Mouse (Mus musculus) gastrocnemius, postnatal 25 days (tissue): Measurements from ENCODE around the gene Cd93. TPM values are rescaled to one million over a fixed set of nuclear protein-coding genes. Genes with fewer than 3 reads are reported as not detected.
A peak's percentile ranks its signal among the peaks of the same experiment; 100 is the strongest.

ENCODE experiments used
- DNase-seq: peaks from one replicate; pipeline ENCODE4 v3.0.0; 2022
- total RNA-seq, 2 experiments: library from RNA; stranded (reverse); gene quantifications; 1 replicate in 1 of 2; 2 replicates in 1 of 2; pipeline ENCODE4 v1.2.3; 2021

Gene Cd93
- total RNA-seq, 2 experiments from 2014 or later, result 19.4 to 23.0 TPM

DNA sequence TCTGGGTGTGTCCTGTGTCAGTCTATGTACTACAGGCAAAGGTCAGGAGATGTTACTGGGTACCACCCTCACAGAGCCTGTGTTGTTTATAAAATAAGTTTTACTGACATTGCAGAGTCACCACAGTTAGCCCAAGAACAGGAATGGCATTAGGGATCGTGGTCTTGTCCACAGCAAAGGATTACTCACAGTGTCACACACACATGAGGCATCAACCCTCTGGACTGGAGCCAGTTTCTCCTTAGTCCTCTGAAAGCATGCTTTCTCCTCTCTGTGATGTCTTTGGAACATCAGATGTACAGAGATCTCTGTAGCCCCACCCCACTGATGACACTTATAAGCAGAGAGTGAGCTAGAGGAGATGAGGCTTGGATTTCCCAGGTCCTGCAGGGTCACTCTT lies 41.1 kb downstream of the Cd93 start:
- DNase-seq, result no peak

DNA sequence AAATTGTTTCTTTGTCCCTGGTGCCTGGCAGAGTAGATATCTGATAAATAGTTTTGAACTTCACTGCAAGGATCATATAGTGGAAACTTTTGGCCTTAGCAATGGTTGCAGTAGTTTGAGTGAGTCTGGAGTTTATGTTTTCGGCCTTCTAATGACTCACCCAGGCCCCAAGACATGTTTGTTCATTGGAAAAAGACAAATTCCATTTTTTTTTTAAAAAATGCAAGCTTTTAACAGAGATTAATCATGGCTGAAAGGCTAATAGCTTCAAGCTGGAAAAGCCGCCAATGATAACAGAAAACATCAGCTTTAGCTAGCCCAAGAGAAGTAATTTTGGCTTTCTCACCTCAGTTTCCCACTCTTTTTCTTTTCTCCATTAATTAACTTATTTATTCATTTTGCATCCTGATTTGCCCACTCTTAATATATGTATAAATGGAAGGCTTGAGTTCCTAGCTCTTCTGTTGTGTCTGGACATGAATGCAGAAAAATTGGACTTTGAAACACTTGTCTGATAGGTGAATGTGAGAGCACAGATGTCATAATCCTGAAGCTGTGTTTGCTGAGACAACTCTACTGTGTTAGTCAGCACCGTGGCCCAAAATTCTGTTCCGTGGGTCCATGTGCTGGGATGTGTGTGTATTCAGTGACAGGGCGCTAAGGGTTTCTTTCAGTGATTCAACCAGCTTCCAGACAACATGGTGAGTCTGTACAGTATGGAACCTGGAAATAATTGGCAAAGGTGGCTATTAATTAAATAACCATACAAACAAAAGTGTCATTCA lies 44.3 kb downstream of the Cd93 start:
- no peak for DNase-seq

DNA sequence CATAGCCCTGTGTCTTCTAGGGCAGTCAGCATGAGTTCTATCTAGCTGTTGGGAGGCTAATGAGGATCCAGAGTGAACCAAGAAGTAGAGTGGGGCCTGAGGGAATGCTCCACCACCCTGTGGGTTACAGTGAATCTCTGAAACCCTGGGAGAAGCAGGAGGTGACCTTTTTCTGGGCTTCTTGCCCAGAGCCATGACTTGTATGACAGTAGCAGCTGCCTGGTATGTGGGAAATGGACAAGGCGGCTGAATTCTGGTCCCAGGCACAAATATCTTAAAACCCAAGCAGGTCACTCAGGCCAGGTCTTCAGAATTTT lies 45.6 kb downstream of the Cd93 start:
- no peak for DNase-seq

DNA sequence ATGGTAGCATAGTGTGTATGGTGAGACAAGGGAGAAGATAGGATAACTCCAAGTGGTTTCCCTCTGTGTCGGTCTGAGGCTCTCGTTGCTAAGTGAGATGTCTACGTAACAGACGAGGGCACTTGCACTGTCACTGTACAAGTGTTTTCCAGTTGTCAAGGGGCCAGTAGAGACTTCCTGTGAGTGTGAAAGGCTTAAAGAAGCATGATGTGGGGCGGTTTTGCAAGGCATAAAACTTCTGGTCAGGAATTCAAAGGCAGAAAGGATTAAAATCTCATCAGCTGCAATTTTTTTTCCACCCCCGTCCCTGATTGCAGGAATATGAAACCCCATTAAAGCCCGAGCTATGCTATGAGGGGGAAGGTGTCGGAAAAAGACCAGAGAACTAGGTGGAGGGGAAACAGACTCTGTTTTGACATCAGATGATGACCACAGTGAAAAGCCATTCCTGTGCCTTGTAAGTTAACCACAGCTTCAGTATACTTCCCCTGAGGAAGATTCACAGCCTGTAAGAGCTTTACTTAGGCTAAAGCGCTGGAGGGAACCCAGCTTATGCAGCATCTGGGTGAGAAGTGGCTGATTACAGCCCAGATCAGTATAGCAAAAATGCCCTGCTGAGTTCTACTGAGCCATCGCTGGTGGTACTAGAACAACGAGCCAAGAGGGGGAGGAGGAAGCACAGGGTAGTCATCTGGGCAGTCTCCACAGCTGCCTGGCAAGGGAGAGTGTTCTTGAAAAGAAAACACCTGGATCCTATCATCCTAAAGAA lies 46.2 kb downstream of the Cd93 start:
- no peak for DNase-seq

DNA sequence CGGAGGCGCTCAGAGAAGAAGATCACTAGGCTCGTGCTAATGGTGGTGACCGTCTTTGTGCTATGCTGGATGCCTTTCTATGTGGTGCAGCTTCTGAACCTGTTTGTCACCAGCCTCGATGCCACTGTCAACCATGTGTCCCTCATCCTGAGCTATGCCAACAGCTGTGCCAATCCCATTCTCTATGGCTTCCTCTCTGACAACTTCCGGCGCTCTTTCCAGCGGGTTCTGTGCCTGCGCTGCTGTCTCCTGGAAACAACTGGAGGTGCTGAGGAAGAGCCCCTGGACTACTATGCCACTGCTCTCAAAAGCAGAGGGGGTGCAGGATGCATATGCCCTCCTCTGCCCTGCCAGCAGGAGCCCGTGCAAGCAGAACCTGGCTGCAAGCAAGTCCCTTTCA lies 47.2 kb downstream of the Cd93 start:
- DNase-seq, result no peak

DNA sequence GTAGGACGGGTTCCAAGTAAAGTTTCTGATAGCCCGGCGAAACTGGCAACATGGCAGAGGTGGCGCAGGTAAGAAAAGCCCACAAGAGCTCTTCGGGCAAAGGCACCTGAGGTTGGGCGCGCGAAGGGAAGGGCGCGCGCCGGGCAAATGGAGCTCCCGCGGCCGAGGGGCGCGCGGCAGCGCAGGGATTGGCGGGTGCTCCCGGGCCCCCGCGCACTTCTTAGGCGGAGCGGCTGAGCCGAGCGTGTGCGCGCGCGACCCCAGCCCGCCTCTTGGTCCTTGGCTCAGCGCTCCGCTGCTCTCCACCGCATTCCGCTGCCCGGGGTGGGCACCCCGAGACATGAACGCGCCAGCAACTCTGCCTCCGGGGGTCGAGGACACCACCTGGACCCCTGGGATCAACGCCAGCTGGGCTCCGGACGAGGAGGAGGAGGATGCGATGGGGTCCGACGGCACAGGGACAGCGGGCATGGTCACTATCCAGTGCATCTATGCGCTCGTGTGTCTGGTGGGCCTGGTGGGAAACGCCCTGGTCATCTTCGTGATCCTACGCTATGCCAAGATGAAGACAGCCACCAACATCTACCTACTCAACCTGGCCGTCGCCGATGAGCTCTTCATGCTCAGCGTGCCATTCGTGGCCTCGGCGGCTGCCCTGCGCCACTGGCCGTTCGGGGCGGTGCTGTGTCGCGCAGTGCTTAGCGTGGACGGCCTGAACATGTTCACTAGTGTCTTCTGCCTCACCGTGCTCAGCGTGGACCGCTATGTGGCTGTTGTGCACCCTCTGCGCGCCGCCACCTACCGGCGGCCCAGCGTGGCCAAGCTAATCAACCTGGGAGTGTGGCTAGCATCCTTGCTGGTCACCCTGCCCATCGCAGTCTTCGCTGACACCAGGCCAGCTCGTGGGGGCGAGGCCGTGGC lies 48.0 kb downstream of the Cd93 start, which contains the start of gene Sstr4:
Sstr4 (plus strand) TSS at position 214 of the 921 bp plus-strand sequence.
- DNase-seq, result peak; percentile 44

DNA sequence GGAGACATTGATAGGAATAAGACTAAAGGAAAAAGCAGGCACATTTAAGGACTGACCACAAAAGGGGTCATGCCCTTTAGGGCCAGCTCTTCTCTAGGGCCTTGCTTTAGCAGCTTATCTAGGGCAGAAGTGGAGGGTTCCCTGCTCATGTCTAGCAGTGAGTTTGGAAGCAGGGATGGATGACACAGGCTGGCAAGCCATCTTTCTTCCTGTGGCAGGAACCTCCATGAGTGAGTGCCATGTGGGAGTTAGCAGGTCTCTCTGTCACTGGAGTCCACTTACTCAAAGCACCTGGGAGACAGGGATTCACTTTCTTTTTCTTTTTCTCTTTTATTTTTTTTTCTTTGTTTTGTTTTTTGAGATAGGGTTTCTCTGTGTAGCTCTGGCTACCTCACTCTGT lies 49.5 kb downstream of the Cd93 start:
- no peak for DNase-seq

DNA sequence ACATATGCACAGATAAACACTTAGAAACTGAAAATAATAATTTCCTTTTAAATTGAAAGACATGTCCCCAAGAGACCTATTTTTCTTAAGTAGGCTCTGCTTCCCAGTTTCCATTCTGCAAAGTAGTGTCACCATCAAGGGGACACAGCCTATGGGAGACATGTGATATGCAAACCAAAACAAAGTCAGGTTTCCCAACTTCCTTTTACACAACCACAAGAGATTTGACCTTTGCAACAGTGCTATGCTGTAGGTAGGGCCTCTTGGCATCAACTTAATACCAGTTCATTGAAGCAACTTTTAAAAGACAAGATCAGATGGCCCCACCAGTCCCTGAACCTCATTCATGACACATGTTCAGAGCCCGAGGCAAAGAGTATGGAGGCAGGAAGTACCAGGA lies 50.2 kb downstream of the Cd93 start:
- no peak for DNase-seq

DNA sequence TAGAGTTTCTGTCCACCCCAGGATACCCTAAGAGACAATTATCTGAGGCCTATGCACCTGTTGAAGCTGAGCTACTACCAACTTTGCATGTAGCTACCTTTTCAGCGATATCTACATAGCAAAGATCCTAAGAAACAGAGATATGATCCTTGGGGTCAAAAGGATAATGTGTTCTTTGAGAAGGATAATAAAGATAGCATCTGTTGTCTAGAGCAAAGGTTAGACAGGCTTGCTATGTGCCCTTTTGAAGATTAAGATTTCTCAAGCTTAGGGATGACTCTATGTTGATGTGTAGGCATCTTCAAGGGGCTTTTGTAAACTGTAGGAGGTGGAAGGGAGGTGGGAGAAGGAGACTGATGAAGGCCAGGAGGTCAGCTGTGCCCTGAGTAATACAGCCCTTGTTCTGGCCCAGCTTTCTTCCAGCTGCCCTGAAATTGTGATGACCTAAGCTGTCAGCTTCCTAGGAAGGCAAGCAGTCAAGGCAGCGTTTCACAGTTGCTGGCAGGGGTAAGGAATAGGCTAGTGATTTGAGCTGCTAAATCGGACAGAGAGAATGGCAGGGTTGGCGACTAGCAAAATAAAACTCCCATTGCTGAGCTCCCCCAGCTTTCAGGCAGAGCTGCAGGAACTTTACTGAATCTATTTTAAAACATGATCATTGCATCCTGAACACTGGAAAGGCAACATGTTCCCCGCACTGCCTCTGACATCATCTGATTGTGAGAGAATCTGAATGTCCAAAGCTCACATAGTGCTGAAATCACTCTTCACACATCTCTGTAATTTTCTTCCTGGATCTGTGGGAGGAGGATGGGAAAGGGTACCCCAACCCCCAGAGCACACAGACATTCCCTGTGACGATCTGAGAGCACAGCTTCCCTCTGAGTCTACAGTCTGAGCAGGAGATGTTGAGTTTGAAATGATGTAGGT lies 55.4 kb downstream of the Cd93 start:
- DNase-seq, result no peak

DNA sequence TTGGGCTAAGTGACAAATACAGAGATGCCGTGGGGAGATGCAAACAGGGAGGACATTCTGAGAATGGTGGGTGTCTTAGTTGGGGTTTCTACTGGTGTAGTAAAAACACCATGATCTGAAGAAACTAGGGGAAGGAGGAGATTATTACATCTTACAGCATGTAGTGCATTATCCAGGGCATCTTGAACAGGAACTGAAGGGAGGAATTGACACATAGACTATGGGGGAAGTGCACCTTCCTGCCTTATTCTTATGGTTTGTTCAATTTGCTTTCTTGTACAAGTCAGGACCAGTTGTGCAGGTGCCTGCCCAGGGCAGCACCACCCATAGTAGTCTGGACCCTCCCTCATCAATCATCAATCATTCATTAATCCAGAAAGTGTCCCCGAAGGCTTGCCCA lies 56.4 kb downstream of the Cd93 start:
- DNase-seq, result no peak

Other genes with a start within 250 kb of the Cd93 start
- gene Sstr4, start 48.2 kb downstream of the Cd93 start, total RNA-seq, result under 1 TPM; 0.18 to 0.19 TPM
- gene Thbd, start 35.4 kb downstream of the Cd93 start, total RNA-seq, result 10 to 100 TPM; 16.6 to 19.5 TPM
- 1 to 10 TPM; 5.3 to 5.6 TPM for gene Nxt1, start 229.0 kb upstream of the Cd93 start, total RNA-seq
- 10 to 100 TPM; 16.4 to 17.9 TPM for gene Gzf1, start 237.5 kb upstream of the Cd93 start, total RNA-seq